Mouse (Mus musculus) 3134 (cell line): ENCODE measurements around the gene Hap1.

Experiments
- DNase-seq: peaks from one replicate; pipeline ENCODE4 v3.0.0-alpha.2; 2011; ENCODE audit warnings: low spot score; ENCODE audit not compliant: insufficient read length; ENCODE audit errors: extremely low read depth

Hap1 gene

GRCm38 (mm10) chr11:100355972-100356818 lies at the start of gene Hap1:
Gene Hap1, minus strand, starts transcription at chr11:100356128.
- peak; percentile 63 for DNase-seq

- no peak for DNase-seq
These were observed 48.6 kb upstream of the Hap1 start for GRCm38 (mm10) chr11:100404456-100405074.

- DNase-seq: no peak
These were observed 47.7 kb upstream of the Hap1 start for GRCm38 (mm10) chr11:100403445-100404134.

- DNase-seq: no peak
These were observed 46.8 kb upstream of the Hap1 start for GRCm38 (mm10) chr11:100402682-100403081.

- DNase-seq: no peak
These were observed 46.3 kb upstream of the Hap1 start for GRCm38 (mm10) chr11:100402240-100402639.

- DNase-seq: no peak
These were observed 44.9 kb upstream of the Hap1 start for GRCm38 (mm10) chr11:100400842-100401241.

- no peak for DNase-seq
These were observed 44.0 kb upstream of the Hap1 start for GRCm38 (mm10) chr11:100399727-100400538.

GRCm38 (mm10) chr11:100399320-100399719 lies 43.4 kb upstream of the Hap1 start:
- DNase-seq: peak; percentile 52

- DNase-seq: no peak
These were observed 42.6 kb upstream of the Hap1 start for GRCm38 (mm10) chr11:100398517-100398916.

GRCm38 (mm10) chr11:100397600-100398389 lies 41.9 kb upstream of the Hap1 start, which contains the start of gene Jup:
Gene Jup, minus strand, starts transcription at chr11:100397763.
- DNase-seq: peak; percentile 95

GRCm38 (mm10) chr11:100396886-100397599 lies 41.1 kb upstream of the Hap1 start:
- peak; percentile 45 for DNase-seq

GRCm38 (mm10) chr11:100395861-100396631 lies 40.1 kb upstream of the Hap1 start:
- peak; percentile 58 for DNase-seq

- DNase-seq: peak; percentile 88
These were observed 39.3 kb upstream of the Hap1 start for GRCm38 (mm10) chr11:100395200-100395599.

GRCm38 (mm10) chr11:100394353-100395074 lies 38.6 kb upstream of the Hap1 start:
- DNase-seq: no peak

GRCm38 (mm10) chr11:100393733-100394132 lies 37.8 kb upstream of the Hap1 start:
- peak; percentile 73 for DNase-seq

GRCm38 (mm10) chr11:100392958-100393357 lies 37.0 kb upstream of the Hap1 start:
- no peak for DNase-seq

GRCm38 (mm10) chr11:100391884-100392345 lies 36.0 kb upstream of the Hap1 start:
- DNase-seq: no peak
